29 mouse cellular contexts compared by ENCODE assay signal in the genomic region with DNA sequence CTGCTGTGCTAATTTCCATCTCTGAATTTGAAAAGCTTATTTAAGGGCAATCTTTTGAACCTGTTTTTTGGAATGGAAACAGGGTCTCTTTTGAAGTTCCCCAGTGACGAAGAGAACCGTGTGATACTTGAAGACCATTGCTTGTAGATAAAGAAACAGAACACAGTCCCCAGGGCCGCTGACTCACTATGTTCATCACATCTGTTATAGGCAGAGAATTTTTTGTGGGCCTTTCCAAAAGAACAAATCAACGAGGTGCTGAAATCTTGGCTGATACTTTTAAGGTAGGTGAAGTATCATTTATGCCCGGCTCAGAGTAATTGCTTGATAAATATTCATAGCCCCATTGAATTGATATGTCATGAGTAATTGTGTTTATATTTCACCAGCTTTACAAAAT.
"Had no signal": no experiment of that assay in that cellular context is flagged by ENCODE, and none has a peak within 500 bp of the region (broad histone marks: within the 10 kb centered on the region; RNA-seq: fewer than 3 reads in every experiment).

No protein-coding gene starts in this region.

- H3K27ac ChIP-seq: heart, adult 2 months; heart, embryonic 13.5 days; heart, embryonic 15.5 days; hindbrain, embryonic 10.5 days; hindbrain, embryonic 12.5 days; hindbrain, embryonic 14.5 days; intestine, embryonic 15.5 days; layer of hippocampus, adult 2 months; limb, embryonic 10.5 days; limb, embryonic 12.5 days; liver, embryonic 13.5 days; liver, embryonic 15.5 days had no signal

- H3K4me2 ChIP-seq: heart, embryonic 11.5 days; heart, embryonic 13.5 days; heart, embryonic 15.5 days; hindbrain, embryonic 12.5 days; hindbrain, embryonic 14.5 days; intestine, embryonic 15.5 days; limb, embryonic 12.5 days; liver, embryonic 11.5 days; liver, embryonic 13.5 days; liver, embryonic 15.5 days had no signal

- H3K9ac ChIP-seq: heart, embryonic 13.5 days; heart, embryonic 15.5 days; hindbrain, embryonic 12.5 days; hindbrain, embryonic 14.5 days; intestine, embryonic 15.5 days; limb, embryonic 12.5 days; liver, embryonic 13.5 days; liver, embryonic 15.5 days; liver, postnatal 0 days had no signal

- H3K4me3 ChIP-seq: heart, adult 2 months; heart, embryonic 13.5 days; heart, embryonic 15.5 days; hindbrain, embryonic 10.5 days; hindbrain, embryonic 12.5 days; intestine, embryonic 15.5 days; layer of hippocampus, adult 2 months; limb, embryonic 10.5 days; limb, embryonic 12.5 days; liver, embryonic 13.5 days; liver, embryonic 15.5 days had no signal

- H3K9me3 ChIP-seq: heart, embryonic 15.5 days; hindbrain, embryonic 12.5 days; intestine, embryonic 15.5 days; limb, embryonic 10.5 days; limb, embryonic 12.5 days; liver, embryonic 13.5 days; liver, embryonic 15.5 days had no signal

- H3K36me3 ChIP-seq: heart, embryonic 13.5 days; heart, embryonic 15.5 days; intestine, embryonic 15.5 days; limb, embryonic 10.5 days; limb, embryonic 12.5 days; liver, embryonic 15.5 days had no signal

- H3K27me3 ChIP-seq: heart, embryonic 13.5 days; heart, embryonic 15.5 days; hindbrain, embryonic 12.5 days; intestine, embryonic 15.5 days; limb, embryonic 12.5 days; liver, embryonic 13.5 days; liver, embryonic 15.5 days had no signal

- DNase-seq: gastrocnemius, postnatal 14 days; gastrocnemius, postnatal 36 days; heart, adult 2 months; heart, postnatal 14 days; heart, postnatal 4 days; kidney, adult 18-20 months; kidney, adult 8-10 months; kidney, postnatal 10 days; kidney, postnatal 25 days; kidney, postnatal 4 days; liver; liver, embryonic 13.5 days; liver, postnatal 0 days; lung, adult 2 months had no signal

- ATAC-seq: hindbrain, embryonic 16.5 days; inflammation-experienced regulatory T-cells, adult 6 months; intestine, embryonic 15.5 days; intestine, postnatal 0 days; liver, postnatal 0 days had no signal

- H3K4me1 ChIP-seq: intestine, embryonic 15.5 days; limb, embryonic 10.5 days; limb, embryonic 12.5 days; liver, embryonic 13.5 days; liver, embryonic 15.5 days had no signal
